Mouse (Mus musculus) embryonic facial prominence, embryonic 14.5 days (tissue): ENCODE measurements at regions not wholly inside any gene's neighbourhood (a gene's known extent, or its start where the extent isn't known, plus 50 kb on each side); places are given as distances from the start of the nearest gene placed in this dataset.
A peak's percentile ranks its signal among the peaks of the same experiment; 100 is the strongest.

ENCODE experiments used
- ATAC-seq: fragments of 200-750 bp; cut with Nextera tagmentation; 2 replicates; pipeline ENCODE4 v1.8.0; 2017; ENCODE audit warnings: low read depth, moderate number of reproducible peaks, moderate TSS enrichment
- DNase-seq: peaks from one replicate; pipeline ENCODE4 v3.0.0-alpha.2; 2015; ENCODE audit warnings: low spot score
- H3K27ac ChIP-seq: fragments of 300-500 bp; sonication (generic); replicated peaks from 2 replicates; pipeline ENCODE4 v1.5.1; 2014; ENCODE audit warnings: low read depth, mild to moderate bottlenecking, low read length, moderate library complexity
- H3K27me3 ChIP-seq: fragments of 300-500 bp; sonication (generic); replicated peaks from 2 replicates; pipeline ENCODE4 v1.6.1; 2014; ENCODE audit warnings: low read length; ENCODE audit not compliant: control insufficient read depth, insufficient read depth
- H3K36me3 ChIP-seq: fragments of 300-500 bp; sonication (generic); 2 replicates; pipeline ENCODE4 v1.6.1; 2014; ENCODE audit warnings: low read length, mixed read lengths; ENCODE audit not compliant: control insufficient read depth, insufficient read depth
- H3K4me1 ChIP-seq: fragments of 300-500 bp; sonication (generic); 2 replicates; pipeline ENCODE4 v1.6.1; 2014; ENCODE audit warnings: antibody characterized with exemption, low read length; ENCODE audit not compliant: control insufficient read depth, insufficient read depth
- H3K4me2 ChIP-seq: fragments of 300-500 bp; sonication (generic); 2 replicates; pipeline ENCODE4 v1.6.1; 2014; ENCODE audit warnings: low read depth, mild to moderate bottlenecking, low read length, moderate library complexity, mixed read lengths
- H3K4me3 ChIP-seq: fragments of 300-500 bp; sonication (generic); 2 replicates; pipeline ENCODE4 v1.5.1; 2014; ENCODE audit warnings: low read depth, mild to moderate bottlenecking, low read length
- H3K9ac ChIP-seq: fragments of 300-500 bp; sonication (generic); 2 replicates; pipeline ENCODE4 v1.6.1; 2014; ENCODE audit warnings: low read depth, mild to moderate bottlenecking, low read length, moderate library complexity, mixed read lengths
- H3K9me3 ChIP-seq: fragments of 300-500 bp; sonication (generic); 2 replicates; pipeline ENCODE4 v1.6.1; 2016; ENCODE audit warnings: low read length; ENCODE audit not compliant: control insufficient read depth
- WGBS: fragments of 180-500 bp; shearing (Covaris S2); extraction: QIAGEN DNeasy Blood & Tissue Kit; methylation state at CpG from one replicate; pipeline ENCODE4 v1.1.7; 2014; 5-methylcytosine and 5-hydroxymethylcytosine counted together

DNA sequence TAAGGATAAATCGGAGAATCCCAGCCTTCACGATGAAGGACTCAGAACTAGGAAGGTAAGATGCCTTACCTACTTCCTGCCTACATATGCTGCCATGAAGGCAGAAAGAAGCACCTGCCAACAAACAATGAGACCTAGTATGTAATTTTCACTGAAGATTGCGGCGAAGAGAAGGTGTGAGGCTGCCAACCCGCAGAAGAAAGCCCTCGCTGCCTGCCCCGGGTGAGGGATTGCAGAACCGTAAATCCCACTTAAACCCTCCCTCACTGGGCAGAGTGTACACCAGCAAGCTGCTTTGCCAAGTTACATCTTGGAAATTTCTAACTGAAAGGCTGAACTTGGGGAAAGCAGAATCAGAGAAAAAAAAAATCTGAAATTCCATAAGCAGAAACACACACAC, 458.4 kb upstream of the 4930412O13Rik start:
- Histone ChIP-seq H3K9me3 (no peaks in the 10 kb centered on the region), H3K9ac (no peak overlapping the region), H3K4me2 (no peak overlapping the region), H3K4me1 (no peaks in the 10 kb centered on the region), H3K27ac (no peak overlapping the region), H3K36me3 (no peaks in the 10 kb centered on the region), H3K4me3 (no peak overlapping the region), H3K27me3 (no peaks in the 10 kb centered on the region)
- ATAC-seq (no peak), DNase-seq (no peak)
- 79% methylated on average over 8 of the region's 8 CpGs for WGBS

GRCm38 (mm10) chr2:9423534-9423933, 457.5 kb upstream of the 4930412O13Rik start:
- no peak overlapping the region for H3K4me3 ChIP-seq
- no peaks in the 10 kb centered on the region for H3K27me3 ChIP-seq
- no peaks in the 10 kb centered on the region for H3K4me1 ChIP-seq
- H3K9ac ChIP-seq, result no peak overlapping the region
- DNase-seq (no peak), ATAC-seq (no peak)
- H3K4me2 ChIP-seq, result no peak overlapping the region
- H3K36me3 ChIP-seq, result no peaks in the 10 kb centered on the region
- H3K9me3 ChIP-seq, result no peaks in the 10 kb centered on the region
- H3K27ac ChIP-seq, result no peak overlapping the region
- WGBS, result 43% methylated on average over 7 of the region's 7 CpGs

GRCm38 (mm10) chr2:9433110-9433940, 447.7 kb upstream of the 4930412O13Rik start:
- WGBS, result 28% methylated on average over 17 of the region's 17 CpGs
- Histone ChIP-seq H3K27me3 (no peaks in the 10 kb centered on the region), H3K4me2 (0 out of 2 replicates have a peak overlapping the region, but pooled peaks have one; percentile 10), H3K9me3 (no peaks in the 10 kb centered on the region), H3K4me1 (no peaks in the 10 kb centered on the region), H3K27ac (no peak overlapping the region), H3K9ac (no peak overlapping the region), H3K36me3 (no peaks in the 10 kb centered on the region), H3K4me3 (no peak overlapping the region)
- DNase-seq (peak; percentile 2), ATAC-seq (no peak)

DNA sequence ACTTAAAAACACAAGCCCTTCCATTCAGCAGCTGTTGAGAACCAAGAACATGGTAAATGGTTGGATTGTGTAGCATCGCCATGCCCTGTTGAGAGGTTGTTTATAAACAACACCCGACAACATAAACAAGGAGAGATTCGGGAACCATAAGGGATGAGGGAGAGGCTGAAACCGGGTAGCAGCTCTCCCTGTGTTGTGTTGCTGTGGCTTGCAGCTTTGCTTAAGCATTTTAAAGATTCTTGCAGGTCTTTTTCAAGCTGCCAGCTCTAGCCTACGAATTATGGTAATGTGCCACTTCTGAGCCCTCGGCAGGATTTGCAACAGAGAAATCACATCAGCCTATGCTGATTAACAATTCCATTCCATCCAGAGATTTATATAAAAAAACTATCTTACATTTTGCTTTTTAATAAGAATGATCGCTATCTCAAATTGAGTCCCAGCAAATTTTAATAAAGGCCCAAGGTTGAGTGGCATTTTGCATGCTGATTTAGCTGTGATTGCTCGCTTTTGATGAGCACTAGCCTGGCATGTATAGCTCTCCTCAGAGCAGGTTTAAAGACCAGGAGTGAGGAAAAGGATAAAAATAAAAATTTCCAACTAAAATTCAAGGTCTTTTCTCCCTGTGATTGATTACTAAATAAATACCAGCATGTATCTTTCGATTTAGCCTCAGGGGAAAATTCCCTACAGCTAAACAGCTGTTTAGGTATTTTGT, 445.7 kb upstream of the 4930412O13Rik start:
- ATAC-seq, result no peak
- no peaks in the 10 kb centered on the region for H3K9me3 ChIP-seq
- H3K9ac ChIP-seq, result no peak overlapping the region
- no peak overlapping the region for H3K4me2 ChIP-seq
- no peaks in the 10 kb centered on the region for H3K4me1 ChIP-seq
- H3K27ac ChIP-seq, result no peak overlapping the region
- 56% methylated on average over 9 of the region's 9 CpGs for WGBS
- DNase-seq, result no peak
- H3K36me3 ChIP-seq, result no peaks in the 10 kb centered on the region
- H3K27me3 ChIP-seq, result no peaks in the 10 kb centered on the region
- H3K4me3 ChIP-seq, result no peak overlapping the region

GRCm38 (mm10) chr2:9443103-9443502, 437.9 kb upstream of the 4930412O13Rik start:
- H3K27ac ChIP-seq, result no peak overlapping the region
- ATAC-seq (no peak), DNase-seq (no peak)
- H3K36me3 ChIP-seq, result no peaks in the 10 kb centered on the region
- no peaks in the 10 kb centered on the region for H3K27me3 ChIP-seq
- no peak overlapping the region for H3K4me2 ChIP-seq
- no peaks in the 10 kb centered on the region for H3K4me1 ChIP-seq
- H3K9me3 ChIP-seq, result no peaks in the 10 kb centered on the region
- H3K9ac ChIP-seq, result no peak overlapping the region
- no peak overlapping the region for H3K4me3 ChIP-seq

DNA sequence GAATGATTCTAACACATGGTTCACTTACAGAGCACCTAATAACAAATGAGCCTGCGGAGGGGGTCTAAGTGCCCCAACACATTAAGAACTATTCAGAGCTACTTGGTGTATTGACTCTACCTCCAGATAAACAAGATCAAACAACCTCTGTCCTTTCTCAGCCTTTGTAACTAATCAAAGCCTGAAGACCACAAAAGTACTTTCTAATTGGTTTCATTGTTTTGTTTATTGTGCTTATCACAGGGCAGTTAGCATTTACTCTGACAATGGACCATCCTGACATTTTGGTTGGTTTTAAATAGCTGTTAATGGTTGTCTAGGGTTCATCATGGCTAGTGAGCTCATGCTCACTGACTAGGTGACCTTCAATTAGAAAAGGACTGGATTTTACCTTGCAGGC, 435.2 kb upstream of the 4930412O13Rik start:
- WGBS, result 92% methylated on average over 1 of the region's 1 CpGs
- DNase-seq, result no peak
- ATAC-seq, result no peak

GRCm38 (mm10) chr2:9464413-9464812, 416.6 kb upstream of the 4930412O13Rik start:
- H3K36me3 ChIP-seq, result no peaks in the 10 kb centered on the region
- DNase-seq (no peak), ATAC-seq (no peak)
- H3K4me3 ChIP-seq, result no peak overlapping the region
- no peaks in the 10 kb centered on the region for H3K9me3 ChIP-seq
- no peak overlapping the region for H3K27ac ChIP-seq
- no peak overlapping the region for H3K9ac ChIP-seq
- H3K4me2 ChIP-seq, result no peak overlapping the region
- no peaks in the 10 kb centered on the region for H3K4me1 ChIP-seq
- 53% methylated on average over 4 of the region's 4 CpGs for whole genome bisulfite sequencing
- H3K27me3 ChIP-seq, result no peaks in the 10 kb centered on the region

More for the DNA sequence above, 435.2 kb upstream of the 4930412O13Rik start:
- Histone ChIP-seq H3K36me3 (no peaks in the 10 kb centered on the region), H3K4me1 (no peaks in the 10 kb centered on the region), H3K27ac (no peak overlapping the region), H3K4me2 (no peak overlapping the region), H3K27me3 (no peaks in the 10 kb centered on the region), H3K4me3 (no peak overlapping the region), H3K9ac (no peak overlapping the region), H3K9me3 (no peaks in the 10 kb centered on the region)

DNA sequence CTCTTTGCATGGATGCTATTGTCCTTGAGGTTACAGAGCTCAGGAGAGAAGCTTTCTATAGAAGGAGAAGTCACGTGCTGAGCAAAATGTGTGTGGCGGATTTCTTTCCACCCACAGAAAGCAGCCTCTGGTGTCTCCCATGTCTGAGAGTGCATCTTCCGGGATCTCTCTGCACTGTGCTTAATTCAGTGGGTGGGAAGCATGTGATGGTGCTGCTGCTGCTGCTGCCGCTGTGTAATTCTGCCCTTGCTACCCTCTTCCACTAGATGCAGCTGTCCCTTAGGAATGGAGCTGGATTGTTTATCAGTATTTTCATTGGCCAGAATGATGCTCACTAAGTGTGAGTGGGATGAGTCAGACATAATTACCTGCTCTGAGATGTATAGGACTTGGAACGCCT, 416.2 kb upstream of the 4930412O13Rik start:
- ATAC-seq (peak; percentile 84), DNase-seq (peak; percentile 66)
- Histone ChIP-seq H3K4me2 (peak overlapping the region; percentile 14), H3K27me3 (no peaks in the 10 kb centered on the region), H3K36me3 (no peaks in the 10 kb centered on the region), H3K9me3 (no peaks in the 10 kb centered on the region), H3K9ac (no peak overlapping the region), H3K4me3 (no peak overlapping the region), H3K27ac (no peak overlapping the region), H3K4me1 (no peaks in the 10 kb centered on the region)
- 40% methylated on average over 5 of the region's 5 CpGs for WGBS
